Comparison of ENCODE assay signal across 8 mouse cellular contexts in the genomic region with DNA sequence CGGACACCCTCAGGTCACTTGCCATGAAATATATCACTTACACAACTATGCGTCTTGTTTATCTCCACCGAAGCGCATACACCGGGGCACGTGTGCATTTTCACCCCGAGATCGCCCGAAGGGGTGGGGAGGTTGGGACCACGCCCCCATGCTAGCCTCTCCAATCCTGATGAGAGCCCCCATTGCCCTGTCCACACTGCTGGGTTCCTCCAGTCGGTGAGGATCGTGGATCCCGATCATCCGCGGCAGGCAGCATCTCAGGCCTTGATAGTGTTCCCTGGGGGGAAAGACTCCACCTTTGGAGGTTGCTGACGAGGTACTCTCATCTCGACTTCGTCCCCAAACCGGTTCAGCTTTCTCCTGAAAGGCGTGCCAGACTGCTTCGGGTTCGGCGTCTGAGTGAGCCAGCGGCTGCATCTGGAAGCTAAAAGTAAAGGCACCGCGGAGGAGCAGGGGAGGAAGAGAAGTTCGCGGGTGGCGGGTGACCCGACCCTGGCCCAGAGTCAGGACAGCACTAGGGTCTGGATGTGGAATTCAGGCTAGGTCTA. TPM values are rescaled to one million over a fixed set of nuclear protein-coding genes. Genes with fewer than 3 reads are reported as not detected.
DNase-seq lines count a peak whose midpoint lies in the region; ATAC-seq and TF ChIP-seq lines count a peak whose summit lies in the region.

No protein-coding gene starts in this region.

- peak; percentile 23 for DNase-seq in thymus, postnatal 4 days
- DNase-seq in thymus, postnatal 14 days: no peak
- DNase-seq in forebrain, embryonic 11.5 days (ENCODE audit: low spot score): peak; percentile 67
- DNase-seq in spleen, postnatal 10 days (ENCODE audit: low spot score in 2 of 2): peak; percentile 74 to 80
- no peak for DNase-seq in layer of hippocampus, postnatal 36 days
- DNase-seq in adrenal gland, postnatal 4 days (ENCODE audit: low spot score in 2 of 2): no peak

- WGBS in forebrain, embryonic 11.5 days: under 1% methylated on average over 30 of the region's 30 CpGs
- under 1% methylated on average over 30 of the region's 30 CpGs for WGBS in intestine, postnatal 0 days
- under 1% methylated on average over 30 of the region's 30 CpGs for WGBS in lung, embryonic 15.5 days

- H3K27me3 ChIP-seq in forebrain, embryonic 11.5 days (ENCODE audit: control insufficient read depth, insufficient read depth, low read length): peaks cover 43% of the 10 kb centered on the region
- peaks cover 28% of the 10 kb centered on the region for H3K27me3 ChIP-seq in intestine, postnatal 0 days (replicated peaks; ENCODE audit: control insufficient read depth, insufficient read depth, low read length)
- peaks cover 41% of the 10 kb centered on the region for H3K27me3 ChIP-seq in lung, embryonic 15.5 days

- no peaks in the 10 kb centered on the region for H3K9me3 ChIP-seq in forebrain, embryonic 11.5 days (ENCODE audit: control insufficient read depth, low read length)
- no peaks in the 10 kb centered on the region for H3K9me3 ChIP-seq in intestine, postnatal 0 days (ENCODE audit: control insufficient read depth)
- no peaks in the 10 kb centered on the region for H3K9me3 ChIP-seq in lung, embryonic 15.5 days

- H3K36me3 ChIP-seq in forebrain, embryonic 11.5 days (ENCODE audit: control insufficient read depth, insufficient read depth, low read length): no peaks in the 10 kb centered on the region
- H3K36me3 ChIP-seq in intestine, postnatal 0 days (ENCODE audit: control insufficient read depth, insufficient read depth): no peaks in the 10 kb centered on the region
- no peaks in the 10 kb centered on the region for H3K36me3 ChIP-seq in lung, embryonic 15.5 days

- H3K4me1 ChIP-seq in forebrain, embryonic 11.5 days (replicated peaks; ENCODE audit: control insufficient read depth, insufficient read depth, low read length): peaks cover 30% of the 10 kb centered on the region
- peaks cover 14% of the 10 kb centered on the region; the same call in 1 of the 2 replicates for H3K4me1 ChIP-seq in intestine, postnatal 0 days (replicated peaks; ENCODE audit: control insufficient read depth, insufficient read depth, low read length)
- peaks cover 44% of the 10 kb centered on the region for H3K4me1 ChIP-seq in lung, embryonic 15.5 days

- peak overlapping the region; percentile 94 for H3K4me2 ChIP-seq in forebrain, embryonic 11.5 days (ENCODE audit: low read depth, low read length, severe bottlenecking)
- peak overlapping the region; percentile 95 for H3K4me2 ChIP-seq in intestine, postnatal 0 days (replicated peaks; ENCODE audit: low read depth)
- H3K4me2 ChIP-seq in lung, embryonic 15.5 days: peak overlapping the region; percentile 99

- TF ChIP-seq CTCF in intestine, postnatal 0 days (IDR thresholded peaks at IDR 0.05; ENCODE audit: low read depth): no peak

- peak overlapping the region; percentile 49 for H3K9ac ChIP-seq in forebrain, embryonic 11.5 days (ENCODE audit: low read length)
- peak overlapping the region; percentile 40; the same call in 1 of the 2 replicates for H3K9ac ChIP-seq in intestine, postnatal 0 days (ENCODE audit: low read depth, low read length)
- H3K9ac ChIP-seq in lung, embryonic 15.5 days: peak overlapping the region; percentile 54

- ATAC-seq in forebrain, embryonic 11.5 days (replicated peaks; ENCODE audit: low FRiP score): no peak
- ATAC-seq in intestine, postnatal 0 days: no peak
- ATAC-seq in lung, embryonic 15.5 days (ENCODE audit: borderline replicate concordance, extremely low read depth, low FRiP score, low TSS enrichment): no peak

- no peak overlapping the region for H3K27ac ChIP-seq in forebrain, embryonic 11.5 days (ENCODE audit: low read depth, low read length)
- no peak overlapping the region for H3K27ac ChIP-seq in intestine, postnatal 0 days (ENCODE audit: low read depth, low read length)
- no peak overlapping the region for H3K27ac ChIP-seq in lung, embryonic 15.5 days

- H3K4me3 ChIP-seq in forebrain, embryonic 11.5 days (ENCODE audit: low read depth, low read length): peak overlapping the region; percentile 43
- peak overlapping the region; percentile 55 for H3K4me3 ChIP-seq in intestine, postnatal 0 days (ENCODE audit: low read depth, low read length)
- peak overlapping the region; percentile 53 for H3K4me3 ChIP-seq in lung, embryonic 15.5 days

RNA-seq across cellular contexts. Expression of a gene that starts 1.6 kb away (rescaled TPM):
- polyA plus RNA-seq in forebrain, embryonic 11.5 days (2014; fragmentation: Nextera tagmentation; extraction: Ambion mirVana): 3.8 and 3.9 TPM in 2 replicates
- polyA plus RNA-seq in intestine, postnatal 0 days (2015; fragmentation: Nextera tagmentation; extraction: Ambion mirVana): 2.5 and 3.3 TPM in 2 replicates
- 6.2 and 6.9 TPM in 2 replicates for polyA plus RNA-seq in lung, embryonic 15.5 days (2015; fragmentation: Nextera tagmentation; extraction: Ambion mirVana)
- 1 to 10 TPM; 1.3 to 2.4 TPM for total RNA-seq in layer of hippocampus, postnatal 36 days (2021)
- 1 to 10 TPM; 5.3 to 6.0 TPM for total RNA-seq in adrenal gland, postnatal 4 days (2021)

RNA-seq across cellular contexts. Expression of a gene that starts 38.3 kb away (rescaled TPM):
- polyA plus RNA-seq in forebrain, embryonic 11.5 days (2014; fragmentation: Nextera tagmentation; extraction: Ambion mirVana): 188 and 195 TPM in 2 replicates
- 177 and 194 TPM in 2 replicates for polyA plus RNA-seq in intestine, postnatal 0 days (2015; fragmentation: Nextera tagmentation; extraction: Ambion mirVana)
- 180 and 187 TPM in 2 replicates for polyA plus RNA-seq in lung, embryonic 15.5 days (2015; fragmentation: Nextera tagmentation; extraction: Ambion mirVana)
- 10 to 100 TPM; 93.0 to 93.3 TPM for total RNA-seq in layer of hippocampus, postnatal 36 days (2021)
- 100 to 1,000 TPM in 1 of 2 experiments, 10 to 100 TPM in 1; 95.7 to 103 TPM for total RNA-seq in adrenal gland, postnatal 4 days (2021)

RNA-seq across cellular contexts. Expression of a gene that starts 48.9 kb away (rescaled TPM):
- 23.5 and 25.9 TPM in 2 replicates for polyA plus RNA-seq in forebrain, embryonic 11.5 days (2014; fragmentation: Nextera tagmentation; extraction: Ambion mirVana)
- polyA plus RNA-seq in intestine, postnatal 0 days (2015; fragmentation: Nextera tagmentation; extraction: Ambion mirVana): 3.7 and 4.8 TPM in 2 replicates
- 12.6 and 14.8 TPM in 2 replicates for polyA plus RNA-seq in lung, embryonic 15.5 days (2015; fragmentation: Nextera tagmentation; extraction: Ambion mirVana)
- 10 to 100 TPM; 91.3 to 98.8 TPM for total RNA-seq in layer of hippocampus, postnatal 36 days (2021)
- 10 to 100 TPM; 32.6 to 39.0 TPM for total RNA-seq in adrenal gland, postnatal 4 days (2021)

RNA-seq across cellular contexts. Expression of a gene that starts 53.9 kb away (rescaled TPM):
- not detected in 2 replicates for polyA plus RNA-seq in forebrain, embryonic 11.5 days (2014; fragmentation: Nextera tagmentation; extraction: Ambion mirVana)
- polyA plus RNA-seq in intestine, postnatal 0 days (2015; fragmentation: Nextera tagmentation; extraction: Ambion mirVana): not detected in 2 replicates
- not detected in 2 replicates for polyA plus RNA-seq in lung, embryonic 15.5 days (2015; fragmentation: Nextera tagmentation; extraction: Ambion mirVana)
- under 1 TPM; 0.33 to 0.77 TPM for total RNA-seq in layer of hippocampus, postnatal 36 days (2021)
- not detected for total RNA-seq in adrenal gland, postnatal 4 days (2021)

Comparison
In these comparisons a context has a peak if more than half of its experiments do, and no peak if none do; other contexts are left out.
1. DNase-seq: peak in thymus, postnatal 4 days (single experiment), forebrain, embryonic 11.5 days (single experiment) and spleen, postnatal 10 days (2 of 2); none in thymus, postnatal 14 days (single experiment), layer of hippocampus, postnatal 36 days (0 of 2) and adrenal gland, postnatal 4 days (0 of 2).
2. Peak in every context shown above with its lines, with median percentiles within 50 percentile points of each other: H3K4me2 ChIP-seq, H3K4me3 ChIP-seq and H3K9ac ChIP-seq.